Mouse (Mus musculus): ENCODE results near the gene Gpkow.
"Not testable (repeated sequence)": the region's sequence is repeated elsewhere in the genome, so short reads cannot be mapped to it uniquely, and the experiment has no call there.

The Gpkow gene

DNA sequence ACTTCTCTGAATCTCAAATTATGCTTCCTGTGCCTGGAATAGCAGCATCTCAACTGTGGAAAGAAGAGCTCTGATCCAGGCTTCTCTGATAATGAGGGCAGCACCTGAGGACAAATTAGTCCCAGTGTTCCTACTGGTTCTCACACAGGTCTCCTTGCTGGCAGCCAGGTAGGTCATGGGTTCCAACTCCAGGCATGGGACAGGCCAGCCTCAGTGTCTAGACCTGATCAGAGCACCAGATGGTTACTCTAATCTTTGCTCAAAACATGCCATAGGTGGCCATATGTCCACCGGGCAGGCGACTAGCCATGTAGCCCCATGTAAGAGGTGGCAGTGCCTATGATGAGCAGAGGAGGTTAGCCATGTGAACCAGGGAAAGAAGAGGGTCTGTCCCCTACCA lies 8.6 kb upstream of the Gpkow start:
- no peak for DNase-seq (ENCODE audit: low read depth, low spot score)

DNA sequence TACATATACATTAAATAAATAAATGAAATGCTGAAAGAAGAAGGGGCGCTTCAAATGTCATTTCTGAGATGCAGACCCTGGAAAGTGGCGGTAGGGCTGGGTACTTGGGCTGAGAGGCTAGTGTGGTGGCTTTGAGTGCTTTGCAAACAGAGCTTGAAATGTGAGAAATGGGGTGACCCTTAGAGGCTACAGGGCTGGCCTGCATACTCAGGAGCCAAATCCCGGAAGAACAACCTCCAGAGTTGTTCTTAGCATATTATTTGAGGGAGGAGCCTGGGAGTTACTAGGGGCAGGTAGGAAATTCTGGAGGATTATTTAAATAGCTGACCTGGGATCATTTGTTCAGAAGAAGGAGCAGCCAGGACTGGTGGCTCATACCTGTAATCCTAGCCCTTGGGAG lies 6.4 kb upstream of the Gpkow start:
- no peak for DNase-seq (ENCODE audit: low read depth, low spot score)

DNA sequence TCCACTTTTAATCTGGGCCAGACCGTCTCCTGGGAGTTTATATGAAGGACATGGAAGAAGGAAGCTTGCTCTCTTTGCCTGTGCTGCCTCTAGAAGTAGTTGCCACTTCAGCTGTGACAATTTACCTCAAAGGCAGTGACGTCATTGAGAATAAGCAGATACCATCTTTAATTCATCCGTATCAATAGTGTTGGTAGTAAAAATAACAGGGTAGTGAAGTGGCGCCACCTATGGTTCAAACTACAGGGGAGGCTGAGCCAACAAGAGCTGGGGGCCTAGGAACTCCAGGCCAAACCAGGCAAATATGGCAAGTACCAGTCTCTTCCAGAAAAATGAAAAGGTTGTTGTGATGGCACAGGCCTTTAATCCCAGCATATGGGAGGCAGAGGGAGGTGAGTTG lies 4.1 kb upstream of the Gpkow start:
- no peak for DNase-seq (ENCODE audit: low read depth, low spot score)

DNA sequence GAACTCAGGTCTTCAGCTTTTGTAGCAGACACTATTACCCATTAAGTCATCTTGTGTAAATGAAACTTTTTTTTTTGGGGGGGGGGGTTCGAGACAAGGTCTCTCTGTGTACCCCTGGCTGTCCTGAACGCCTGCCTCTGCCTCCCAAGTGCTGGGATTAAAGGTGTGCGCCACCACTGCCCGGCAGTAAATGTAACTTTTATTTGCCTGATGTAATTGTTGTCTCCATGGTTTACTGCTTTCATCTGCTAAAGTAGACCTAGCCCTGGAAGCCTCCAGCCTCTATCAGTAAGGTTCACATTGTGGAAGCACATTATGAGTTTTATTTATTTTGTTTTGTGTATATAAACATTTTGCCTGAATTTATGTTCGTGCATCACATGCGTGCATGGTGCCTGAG lies 411 bp upstream of the Gpkow start:
- no peak for DNase-seq (ENCODE audit: low read depth, low spot score)

DNA sequence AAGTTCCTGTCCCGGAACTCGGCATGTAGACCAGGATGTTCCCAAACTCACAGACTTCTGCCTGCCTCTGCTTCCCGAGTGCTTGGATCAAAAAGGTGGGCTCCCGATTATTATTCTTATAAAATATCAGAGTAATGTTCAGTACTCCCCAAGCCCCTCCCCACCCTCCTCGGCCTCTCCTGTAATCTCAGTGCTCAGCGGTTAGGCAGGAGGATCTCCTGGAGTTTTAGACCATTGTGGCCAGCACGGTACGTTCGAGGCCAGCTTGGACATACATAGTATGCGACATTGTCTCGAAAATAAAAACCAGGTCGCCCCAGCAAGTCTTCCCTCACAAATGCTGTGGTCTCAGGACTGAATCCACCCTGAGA lies 16.8 kb downstream of the Gpkow start:
- DNase-seq (ENCODE audit: low read depth, low spot score): not testable (repeated sequence)

DNA sequence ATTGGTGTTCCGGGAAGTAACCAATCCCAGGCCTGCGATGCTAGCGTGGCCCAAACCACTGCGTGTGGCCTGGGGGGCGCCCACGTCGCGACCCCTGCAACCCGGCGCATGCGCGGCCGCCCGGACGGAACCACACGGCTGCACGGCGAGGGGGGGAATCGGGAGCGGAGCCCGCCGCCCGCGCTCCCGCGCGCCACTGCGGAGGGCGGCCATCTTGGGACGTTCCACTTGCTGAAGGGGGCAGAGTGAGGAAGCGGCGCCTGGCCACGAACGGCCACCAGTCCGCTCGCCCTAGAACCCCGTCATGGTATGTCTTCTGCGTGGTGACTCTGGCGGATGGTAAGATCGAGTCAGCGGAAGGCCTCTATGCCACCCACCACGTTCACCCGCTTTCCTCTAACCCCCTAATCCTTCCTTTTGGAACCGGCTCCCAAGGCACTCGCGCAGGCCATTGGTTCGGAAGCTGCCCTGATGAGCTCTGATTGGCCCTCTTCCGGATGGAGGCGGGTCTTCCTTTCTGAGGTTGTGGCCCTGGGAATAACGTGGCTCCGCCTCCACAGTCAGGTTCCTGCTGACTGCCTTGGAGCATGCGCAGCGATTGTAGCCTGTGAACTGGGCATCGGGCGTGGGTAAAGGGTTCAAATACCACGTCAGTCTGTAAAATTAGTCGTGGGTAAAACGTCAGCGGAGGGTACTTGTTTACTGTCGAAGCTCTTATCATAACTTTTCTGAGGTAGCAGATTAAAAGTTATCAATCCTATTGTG lies 17.4 kb downstream of the Gpkow start, which contains the start of gene Wdr45:
Wdr45 (plus strand) TSS at position 199 of the 765 bp plus-strand sequence.
- peak; percentile 85 for DNase-seq (ENCODE audit: low read depth, low spot score)

DNA sequence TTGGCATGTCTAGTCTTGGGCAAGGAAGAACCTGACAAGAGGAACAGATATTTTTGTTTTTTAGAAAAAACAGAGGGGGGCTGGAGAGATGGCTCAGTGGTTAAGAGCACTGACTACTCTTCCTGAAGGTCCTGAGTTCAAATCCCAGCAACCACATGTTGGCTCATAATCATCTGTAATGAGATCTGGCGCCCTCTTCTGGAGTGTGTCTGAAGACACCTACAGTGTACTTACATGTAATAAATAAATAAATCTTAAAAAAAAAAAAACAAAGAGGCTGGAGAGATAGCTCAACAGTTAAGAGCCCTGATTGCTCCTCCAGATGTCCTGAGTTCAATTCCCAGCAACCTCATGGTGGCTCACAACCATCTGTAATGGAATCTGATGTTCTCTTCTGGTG lies 19.1 kb downstream of the Gpkow start:
- DNase-seq (ENCODE audit: low read depth, low spot score): not testable (repeated sequence)

DNA sequence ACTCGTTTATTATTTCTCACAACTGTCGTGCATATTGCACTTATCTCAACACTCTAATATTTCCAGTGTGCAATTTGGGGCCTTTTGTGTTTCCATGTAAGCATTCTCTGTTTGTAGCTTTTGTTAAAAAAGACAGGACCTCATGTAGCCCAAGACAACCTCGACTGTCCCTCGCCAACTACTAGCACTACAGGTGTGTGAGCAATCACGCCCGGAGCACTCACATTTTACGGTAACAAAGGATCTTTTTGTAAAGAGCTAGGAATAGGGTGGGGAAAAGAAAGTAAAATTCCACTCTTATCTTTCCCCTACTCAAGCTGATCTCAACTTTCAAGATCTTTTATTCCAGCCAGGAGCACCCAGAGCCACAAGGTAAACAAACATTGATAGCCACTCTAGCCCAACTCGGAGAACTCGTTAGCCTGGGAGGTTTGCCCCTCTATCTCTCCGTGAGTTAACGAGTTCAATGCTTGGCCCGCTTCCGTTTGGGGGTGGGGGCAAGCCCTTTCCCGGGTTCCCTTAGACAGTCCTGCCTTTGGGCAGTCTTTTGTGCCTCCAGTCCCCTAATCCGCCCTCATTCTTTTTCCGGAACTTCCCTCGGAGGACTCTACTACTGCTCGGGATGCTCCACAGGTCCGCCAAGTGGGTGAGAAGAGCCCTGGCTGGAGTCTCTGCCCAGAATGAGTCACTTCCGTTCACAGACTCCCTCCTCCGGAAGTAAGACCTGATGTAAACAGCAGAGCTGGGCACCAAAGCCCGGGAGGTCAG lies 24.8 kb downstream of the Gpkow start, which contains the start of gene Gm45208:
Gm45208 (plus strand) TSS at position 732 of the 768 bp plus-strand sequence.
- peak; percentile 71 for DNase-seq (ENCODE audit: low read depth, low spot score)

DNA sequence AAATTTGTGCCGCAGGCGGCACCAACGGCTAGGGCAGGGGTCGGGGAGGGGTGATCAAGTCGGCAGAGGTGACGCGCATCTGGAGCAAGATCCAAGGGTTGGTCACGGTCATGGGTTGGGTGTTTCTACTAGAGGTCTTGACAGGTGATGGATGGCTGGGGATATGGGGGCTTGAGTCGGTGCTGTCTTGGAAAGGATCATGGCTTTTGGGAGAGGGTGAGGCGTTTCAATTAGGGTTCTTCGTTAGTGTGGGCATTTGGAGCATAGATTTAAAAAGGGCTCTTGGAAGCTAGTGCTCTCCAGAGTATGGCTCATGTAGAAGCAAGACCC lies 25.3 kb downstream of the Gpkow start:
- no peak for DNase-seq (ENCODE audit: low read depth, low spot score)

DNA sequence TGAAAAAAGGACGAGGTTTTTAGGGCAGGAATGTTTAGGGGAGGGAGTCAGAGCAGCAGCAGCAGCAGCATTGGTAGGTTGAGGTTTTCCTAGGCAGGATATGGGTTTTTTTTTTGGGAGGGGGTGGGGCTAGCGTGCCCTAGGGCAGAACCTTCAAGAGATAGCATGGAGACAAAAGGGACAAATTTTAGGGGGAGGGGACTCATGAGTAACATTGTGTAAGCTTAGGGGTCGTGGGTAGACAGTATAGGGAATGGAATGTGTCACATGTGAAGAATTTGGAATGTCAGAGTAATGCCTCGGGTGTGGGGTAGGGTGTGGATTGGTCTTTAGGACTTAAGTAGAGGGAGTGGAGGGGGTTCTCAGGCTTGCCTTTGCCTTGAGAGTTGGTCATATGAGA lies 25.8 kb downstream of the Gpkow start:
- no peak for DNase-seq (ENCODE audit: low read depth, low spot score)

DNA sequence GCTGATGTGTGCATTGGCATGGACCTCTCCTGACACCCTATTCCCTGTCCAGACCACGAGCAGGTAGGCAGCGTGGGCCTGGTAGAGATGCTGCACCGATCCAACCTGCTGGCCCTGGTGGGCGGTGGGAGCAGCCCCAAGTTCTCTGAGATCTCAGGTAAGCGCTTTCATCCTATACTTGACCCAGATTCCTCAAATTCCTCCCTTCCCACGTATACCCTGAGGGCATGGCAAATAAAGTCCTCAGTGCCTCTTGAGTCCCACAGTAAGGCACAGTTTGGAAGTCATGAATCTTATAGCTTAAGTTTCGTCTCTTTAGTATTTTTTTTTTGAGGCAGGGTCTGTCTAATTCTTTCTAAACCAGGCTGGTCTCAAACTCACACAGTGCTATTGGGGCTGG lies 27.2 kb downstream of the Gpkow start:
- DNase-seq (ENCODE audit: low read depth, low spot score): no peak

DNA sequence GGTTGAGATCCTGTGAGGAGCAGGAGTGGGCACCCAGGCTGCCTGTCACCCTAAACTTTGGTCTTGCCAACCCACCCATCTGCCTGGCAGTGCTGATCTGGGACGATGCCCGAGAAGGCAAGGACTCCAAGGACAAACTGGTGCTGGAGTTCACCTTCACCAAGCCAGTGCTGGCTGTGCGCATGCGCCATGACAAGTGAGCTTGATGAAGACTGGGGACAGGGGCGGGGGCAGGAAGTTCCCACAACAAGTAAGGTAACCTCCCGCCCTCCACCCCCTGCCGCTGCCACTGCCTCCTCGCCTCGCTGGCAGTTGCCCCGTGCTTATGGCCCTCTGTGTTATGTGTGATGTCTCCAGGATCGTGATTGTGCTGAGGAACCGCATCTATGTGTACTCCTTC lies 28.9 kb downstream of the Gpkow start:
- DNase-seq (ENCODE audit: low read depth, low spot score): no peak

DNA sequence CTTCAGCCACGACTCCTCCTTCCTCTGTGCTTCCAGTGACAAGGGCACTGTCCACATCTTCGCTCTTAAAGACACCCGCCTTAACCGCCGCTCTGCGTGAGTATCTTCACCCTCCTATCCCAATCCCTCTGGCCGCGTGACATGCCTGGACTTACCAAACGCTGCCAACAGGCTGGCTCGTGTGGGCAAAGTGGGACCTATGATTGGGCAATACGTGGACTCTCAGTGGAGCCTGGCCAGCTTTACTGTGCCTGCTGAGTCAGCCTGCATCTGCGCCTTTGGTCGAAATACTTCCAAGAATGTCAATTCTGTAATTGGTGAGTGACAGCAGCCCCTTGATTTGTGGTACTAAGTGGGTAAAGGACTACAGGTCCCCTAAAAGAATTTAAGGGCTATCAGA lies 30.2 kb downstream of the Gpkow start:
- no peak for DNase-seq (ENCODE audit: low read depth, low spot score)

DNA sequence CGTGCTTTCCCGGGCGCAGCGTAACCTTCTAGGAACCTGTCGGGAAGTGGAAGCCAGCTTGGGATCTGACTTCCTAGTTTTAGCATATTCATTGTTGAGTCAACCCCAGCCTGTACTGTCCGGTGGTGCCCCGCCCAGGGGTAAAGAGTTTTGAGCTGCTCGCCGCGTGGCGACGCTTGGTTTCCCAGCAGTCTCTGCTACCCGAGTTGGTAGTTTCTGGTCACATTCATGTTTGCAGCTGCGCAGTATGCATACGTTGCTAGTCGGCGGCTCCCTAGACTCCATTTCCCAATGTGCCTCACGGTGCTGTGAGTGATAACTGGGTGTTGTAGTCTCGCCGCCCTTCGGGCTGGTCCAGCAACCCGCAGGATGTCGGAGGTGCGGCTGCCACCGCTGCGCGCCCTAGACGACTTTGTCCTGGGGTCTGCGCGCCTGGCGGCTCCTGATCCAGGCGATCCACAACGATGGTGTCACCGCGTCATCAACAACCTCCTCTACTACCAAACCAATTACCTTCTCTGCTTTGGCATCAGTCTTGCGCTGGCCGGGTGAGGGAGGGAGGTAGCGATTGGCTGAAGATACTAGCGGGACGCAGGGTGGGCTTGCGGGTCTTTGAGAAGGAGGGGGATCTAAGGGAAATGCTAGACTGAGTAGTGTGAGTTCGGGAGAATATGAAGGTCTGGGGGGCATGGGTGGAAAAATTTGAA lies 31.4 kb downstream of the Gpkow start, which contains the start of gene Praf2:
Praf2 (plus strand) TSS at position 225 of the 707 bp plus-strand sequence.
- peak; percentile 45 for DNase-seq (ENCODE audit: low read depth, low spot score)

DNA sequence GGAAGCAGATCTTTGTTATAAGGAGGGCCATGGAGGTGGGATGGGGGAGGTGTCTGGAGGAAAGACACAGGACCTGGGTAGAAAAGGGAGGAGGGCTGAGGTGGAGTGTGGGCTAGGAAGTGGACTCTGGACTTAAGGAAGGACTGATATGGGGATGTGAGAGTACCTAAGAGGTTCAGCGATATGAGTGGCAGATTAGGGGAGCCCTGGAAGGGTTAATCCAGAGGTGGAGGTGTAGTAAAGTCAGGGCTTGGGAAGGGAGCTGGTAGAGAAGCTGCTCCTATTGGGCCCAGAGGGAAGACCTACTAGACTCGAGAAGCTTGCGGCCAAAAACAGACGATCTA lies 32.0 kb downstream of the Gpkow start:
- DNase-seq (ENCODE audit: low read depth, low spot score): no peak

DNA sequence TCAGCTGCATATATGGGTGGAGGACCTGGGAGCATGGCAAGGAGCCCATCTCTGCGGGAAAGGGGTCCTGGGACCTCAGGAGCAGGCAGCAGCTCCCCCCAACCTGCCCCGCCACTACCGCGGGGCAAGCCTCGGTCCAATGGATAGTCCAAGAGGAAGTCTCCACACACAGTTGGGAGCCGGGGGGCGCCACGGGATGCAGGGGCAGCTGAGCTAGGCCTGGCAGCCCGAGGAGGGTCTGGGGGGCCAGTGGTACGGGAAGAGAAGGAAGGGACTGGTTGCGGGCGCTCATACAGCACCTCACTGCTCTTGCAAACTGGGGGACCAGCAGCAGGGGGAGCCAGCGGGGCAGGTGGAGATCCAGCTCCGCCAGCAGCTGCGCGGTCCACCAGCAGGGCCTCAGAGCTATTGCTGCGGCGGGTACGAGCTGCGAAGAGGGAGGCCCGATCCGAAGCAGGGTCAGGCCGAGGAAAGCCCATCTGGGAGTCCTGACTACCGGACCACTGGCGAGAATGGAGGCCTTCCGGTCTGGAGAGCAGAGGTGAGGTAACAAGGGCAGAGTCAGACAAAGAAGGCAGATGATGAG lies 36.7 kb downstream of the Gpkow start:
- DNase-seq (ENCODE audit: low read depth, low spot score): peak; percentile 31

DNA sequence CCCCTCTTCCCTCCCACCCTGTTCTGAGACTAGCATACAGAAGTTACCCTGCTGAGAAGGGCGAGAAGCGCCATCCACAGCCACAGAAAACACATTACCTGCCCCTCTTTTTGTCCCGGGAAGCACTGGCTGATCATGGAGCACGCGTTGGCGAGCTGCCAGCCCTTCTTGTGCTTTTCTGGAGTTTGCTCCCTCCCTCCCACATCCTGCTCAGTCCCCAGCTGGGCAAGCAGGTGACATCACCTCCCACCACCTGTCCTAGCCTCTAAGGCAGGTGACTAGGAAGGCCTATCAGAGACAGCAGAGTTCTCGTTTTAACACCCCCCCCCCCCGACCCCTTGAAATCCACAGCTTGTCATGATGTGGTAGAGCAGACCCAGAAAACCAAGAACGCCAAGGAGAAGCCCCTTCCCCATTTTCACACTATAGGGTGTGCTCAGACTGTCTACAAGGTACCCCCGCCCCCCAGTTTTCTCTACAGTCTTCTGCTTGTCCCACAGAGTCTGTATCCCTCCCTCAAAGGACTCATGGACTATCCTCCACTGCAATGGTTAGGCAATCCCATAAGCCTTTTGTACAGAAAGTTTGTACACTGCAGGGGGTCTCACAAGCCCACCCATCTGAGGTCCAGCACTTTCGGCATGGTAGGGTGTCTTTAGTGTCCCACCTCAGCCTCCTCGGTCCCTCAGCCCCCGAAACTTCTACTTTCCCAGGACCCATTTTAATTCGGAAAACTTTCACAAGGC lies 42.6 kb downstream of the Gpkow start:
- DNase-seq (ENCODE audit: low read depth, low spot score): no peak

DNA sequence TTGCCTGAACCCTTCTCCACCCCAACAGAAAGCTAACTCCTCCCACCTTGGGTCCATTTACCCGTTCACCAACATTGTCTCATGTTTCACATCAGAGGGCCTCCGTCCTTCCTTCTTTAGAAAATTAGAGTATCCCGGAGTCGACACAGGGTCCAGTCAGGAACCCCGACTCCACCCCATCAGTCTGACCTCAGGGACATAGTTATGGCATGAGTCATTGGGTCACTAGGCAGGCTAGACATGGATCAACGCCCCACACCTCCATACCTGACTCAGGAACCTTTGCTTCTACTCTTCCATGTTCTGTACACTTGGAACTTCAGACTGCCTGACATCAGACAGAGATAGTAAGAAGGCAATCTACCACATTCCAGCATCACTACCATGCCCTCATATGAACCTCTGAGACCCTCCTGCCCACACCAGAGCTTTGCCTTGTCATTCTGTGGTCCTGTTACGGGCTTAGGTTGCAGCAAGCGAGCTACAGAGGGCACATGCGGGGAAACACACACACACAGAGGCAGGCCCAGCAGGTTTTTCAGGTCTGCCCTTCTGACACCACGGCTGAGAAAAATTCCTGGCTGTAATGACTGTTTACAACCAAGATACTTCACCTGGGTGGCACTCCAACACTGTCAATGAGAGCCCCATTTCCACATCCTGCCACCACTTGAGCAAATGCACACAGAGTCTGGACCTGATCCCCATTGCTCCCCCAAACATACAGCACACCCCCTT lies 43.3 kb downstream of the Gpkow start:
- DNase-seq (ENCODE audit: low read depth, low spot score): no peak

DNA sequence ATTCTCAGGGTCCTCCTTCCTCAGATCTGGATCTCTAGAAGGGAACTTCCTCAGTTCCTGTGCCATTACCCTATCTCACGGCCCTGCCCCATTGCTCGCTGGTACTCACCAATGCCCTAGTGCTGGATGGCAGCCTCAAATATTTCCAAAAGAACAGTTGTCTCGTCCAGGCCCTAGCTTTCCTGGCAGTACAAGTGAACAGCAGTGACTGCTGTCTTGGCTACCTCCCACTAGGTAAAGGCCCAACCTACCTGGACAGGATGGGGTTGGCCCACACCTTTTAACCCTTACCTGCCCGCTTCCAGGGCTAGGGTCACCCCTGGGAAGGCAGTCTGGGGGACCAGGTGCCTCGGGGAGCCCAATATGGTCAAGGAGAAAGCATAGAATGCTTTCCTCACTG lies 44.2 kb downstream of the Gpkow start:
- DNase-seq (ENCODE audit: low read depth, low spot score): no peak

DNA sequence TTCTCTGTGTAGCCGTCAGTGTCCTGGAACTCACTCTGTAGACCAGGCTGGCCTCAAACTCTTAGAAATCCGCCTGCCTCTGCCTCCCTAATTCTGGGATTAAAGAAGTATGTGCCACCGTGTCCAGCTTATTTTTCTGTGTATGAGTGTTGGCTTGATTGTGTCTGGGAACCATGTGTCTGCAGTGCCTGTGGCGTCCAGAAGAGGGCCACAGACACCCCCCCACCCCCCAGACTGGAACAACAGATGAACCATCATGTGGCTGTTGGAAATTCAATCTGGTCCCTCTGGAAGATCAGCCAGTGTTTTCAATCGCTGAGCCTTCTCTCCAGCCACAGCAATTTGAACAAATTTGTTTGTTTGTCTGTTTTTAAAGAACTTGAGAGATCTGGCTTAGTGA lies 46.5 kb downstream of the Gpkow start:
- no peak for DNase-seq (ENCODE audit: low read depth, low spot score)

DNA sequence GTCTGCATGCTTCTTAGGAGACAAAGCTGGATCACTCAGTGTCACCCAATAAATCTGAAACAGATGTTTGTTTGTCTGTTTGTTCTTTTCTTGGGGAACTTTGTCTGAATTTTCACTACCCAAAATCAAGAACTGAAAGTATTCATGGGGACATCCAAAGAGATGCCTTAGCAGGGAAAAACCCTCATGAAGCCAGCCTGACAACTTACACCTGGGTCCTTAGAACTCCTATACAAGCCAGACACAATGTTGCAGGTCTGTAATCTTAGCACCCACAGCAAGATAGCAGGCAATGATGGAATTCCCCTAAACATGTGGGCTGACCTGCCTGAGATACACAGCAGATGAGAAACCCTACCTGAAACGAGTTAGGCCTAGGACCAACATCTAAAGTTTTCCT lies 48.0 kb downstream of the Gpkow start:
- DNase-seq (ENCODE audit: low read depth, low spot score): no peak

Measured in c-Kit-negative CD71-positive TER-119-positive erythroid progenitor cells, embryonic 14.5 days (primary cell).